Comparison of ENCODE assay signal across 12 mouse cellular contexts in the genomic region with DNA sequence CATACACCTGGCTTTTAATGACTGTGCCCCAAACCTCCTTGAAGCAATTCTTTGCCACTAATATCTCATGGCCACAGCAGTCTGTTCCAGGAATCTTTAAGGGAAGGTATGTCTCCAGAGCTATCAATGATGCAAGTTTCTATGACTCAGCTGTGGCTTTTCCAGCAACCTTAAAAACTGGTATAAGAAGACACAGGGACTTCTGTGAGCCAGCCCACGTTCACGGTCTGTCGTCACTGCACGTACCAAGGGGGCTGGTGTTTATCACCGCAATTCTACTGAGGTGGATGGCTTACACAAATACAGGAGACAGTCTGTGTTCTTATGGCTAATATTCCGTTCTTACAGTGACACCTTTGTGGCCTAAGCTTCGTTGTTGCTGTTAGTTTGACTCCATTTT.
"Had no signal": no experiment of that assay in that cellular context is flagged by ENCODE, and none has a peak within 500 bp of the region (broad histone marks: within the 10 kb centered on the region; RNA-seq: fewer than 3 reads in every experiment).

No protein-coding gene starts in this region.

- H3K9me3 ChIP-seq: limb, embryonic 15.5 days; liver, embryonic 12.5 days; midbrain, embryonic 10.5 days; neural tube, embryonic 15.5 days had no signal

- H3K36me3 ChIP-seq: limb, embryonic 15.5 days; liver, embryonic 12.5 days; midbrain, embryonic 10.5 days; neural tube, embryonic 15.5 days had no signal

- H3K27me3 ChIP-seq: limb, embryonic 15.5 days; liver, embryonic 12.5 days; neural tube, embryonic 15.5 days had no signal

- H3K4me1 ChIP-seq: limb, embryonic 15.5 days; liver, embryonic 12.5 days; neural tube, embryonic 15.5 days had no signal

- DNase-seq: kidney, adult 8-10 months; kidney, postnatal 25 days; layer of hippocampus, adult 9-11 months; layer of hippocampus, postnatal 36 days; spleen, adult 18-20 months; thymus, adult 2 months; thymus, postnatal 25 days had no signal

- H3K4me3 ChIP-seq: limb, embryonic 15.5 days; liver, embryonic 12.5 days; midbrain, embryonic 10.5 days; myocyte; neural tube, embryonic 15.5 days had no signal

- H3K27ac ChIP-seq: limb, embryonic 15.5 days; liver, embryonic 12.5 days; midbrain, embryonic 10.5 days; neural tube, embryonic 15.5 days had no signal
